Mouse (Mus musculus) heart, adult 2 months (tissue): ENCODE measurements around the gene Arhgef2. TPM values are rescaled to one million over a fixed set of nuclear protein-coding genes. Genes with fewer than 3 reads are reported as not detected.

Experiments
- DNase-seq, 2 experiments: peaks; one replicate each; pipeline ENCODE4 v3.0.0; 2021
- H3K27ac ChIP-seq: fragments of 200-600 bp; 2 replicates; pipeline ENCODE4 v1.8.1; 2022
- H3K27me3 ChIP-seq: fragments of 200-500 bp; 2 replicates; pipeline ENCODE4 v1.6.1; 2012; ENCODE audit warnings: mild to moderate bottlenecking, low read length, inconsistent platforms, mixed read lengths; ENCODE audit not compliant: control insufficient read depth, insufficient read depth
- H3K36me3 ChIP-seq: fragments of 200-500 bp; 2 replicates; pipeline ENCODE4 v1.6.1; 2012; ENCODE audit warnings: low read length, inconsistent platforms; ENCODE audit not compliant: control insufficient read depth, insufficient read depth
- H3K4me1 ChIP-seq: fragments of 200-500 bp; 2 replicates; pipeline ENCODE4 v1.6.1; 2011; ENCODE audit warnings: low read length; ENCODE audit not compliant: control insufficient read depth, insufficient read depth
- H3K4me3 ChIP-seq: fragments of 200-600 bp; 2 replicates; pipeline ENCODE4 v1.8.1; 2022
- H3K79me2 ChIP-seq: fragments of 200-500 bp; replicated peaks from 2 replicates; pipeline ENCODE4 v1.6.1; 2012; ENCODE audit warnings: mild to moderate bottlenecking, inconsistent platforms, low read length, moderate library complexity, mixed read lengths; ENCODE audit not compliant: control insufficient read depth, insufficient read depth
- H3K9ac ChIP-seq: fragments of 200-500 bp; 2 replicates; pipeline ENCODE4 v1.6.1; 2012; ENCODE audit warnings: low read depth, mild to moderate bottlenecking, control low read depth, inconsistent platforms, low read length, mixed read lengths
- CTCF ChIP-seq: fragments of 200-600 bp; IDR thresholded peaks from 2 replicates; pipeline ENCODE4 v1.8.1; 2022; ENCODE audit warnings: antibody characterized with exemption, mild to moderate bottlenecking, moderate library complexity
- EP300 ChIP-seq: fragments of 200-500 bp; IDR thresholded peaks from 2 replicates; pipeline ENCODE4 v1.6.1; 2011; ENCODE audit warnings: low read depth, low read length, control low read depth; ENCODE audit not compliant: insufficient read depth
- POLR2A ChIP-seq: fragments of 200-500 bp; IDR thresholded peaks from 2 replicates; pipeline ENCODE4 v1.6.1; 2011; ENCODE audit warnings: mild to moderate bottlenecking, low read depth, low read length, control low read depth; ENCODE audit not compliant: insufficient read depth
- WGBS: fragments of 180-500 bp; shearing (Covaris S2); methylation state at CpG from one replicate; pipeline ENCODE4 v1.1.7; 2018; 5-methylcytosine and 5-hydroxymethylcytosine counted together
- intact Hi-C: fragments of 180-260 bp; cut with DNase I; formaldehyde crosslinking; loops from one replicate; pipeline ENCODE4 v1.15.1; 2025
- polyA plus RNA-seq: library from polyadenylated mRNA; depleted of rRNA; stranded (reverse); fragments of >200 nt; gene quantifications from 2 replicates; pipeline ENCODE4 v1.2.3, GENCODE M21; 2012
- total RNA-seq, 2 experiments: library from RNA; stranded (reverse); gene quantifications; 2 replicates each; pipeline ENCODE4 v1.2.3; 2021

The Arhgef2 gene
- total and polyA plus RNA-seq, 3 experiments, result 37.3 to 51.0 (median 37.5) TPM

DNA sequence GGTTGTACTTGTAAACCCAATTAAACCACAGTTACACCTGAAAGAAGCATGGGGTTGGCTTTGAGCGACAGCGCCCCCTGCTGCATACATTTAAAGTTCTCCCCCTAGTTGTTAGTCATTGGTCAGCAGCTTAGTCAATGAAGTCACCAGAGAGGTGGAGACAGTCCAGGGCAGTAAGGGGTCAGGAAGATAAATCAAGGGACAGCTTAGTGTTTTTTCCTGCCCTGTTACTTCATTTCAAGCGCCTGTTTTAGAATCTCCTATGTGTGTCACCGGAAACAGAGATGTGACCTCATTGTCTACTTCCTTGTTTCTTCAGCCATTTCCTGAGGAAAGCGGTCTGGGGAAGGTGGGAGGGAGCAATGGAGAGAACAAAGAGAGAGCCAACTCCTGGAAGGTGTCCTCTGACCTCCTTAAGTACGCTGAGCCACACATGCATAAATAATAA, 2.0 kb upstream of the Arhgef2 start:
- no peaks in the 10 kb centered on the region for H3K27me3 ChIP-seq
- WGBS, result 14% methylated on average over 6 of the region's 6 CpGs
- no peak overlapping the region for H3K9ac ChIP-seq
- no peak overlapping the region for H3K4me3 ChIP-seq
- peak overlapping the region; percentile 65 for H3K27ac ChIP-seq
- H3K4me1 ChIP-seq, result peaks cover 3% of the 10 kb centered on the region
- TF ChIP-seq POLR2A (no peak), CTCF (peak; percentile 93), EP300 (0 out of 2 replicates have a peak, but pooled peaks have one; percentile 31)
- H3K79me2 ChIP-seq, result no peaks in the 10 kb centered on the region
- intact Hi-C loops, result no loop called here
- H3K36me3 ChIP-seq, result no peaks in the 10 kb centered on the region
- peak; percentile 75 to 76 for DNase-seq

DNA sequence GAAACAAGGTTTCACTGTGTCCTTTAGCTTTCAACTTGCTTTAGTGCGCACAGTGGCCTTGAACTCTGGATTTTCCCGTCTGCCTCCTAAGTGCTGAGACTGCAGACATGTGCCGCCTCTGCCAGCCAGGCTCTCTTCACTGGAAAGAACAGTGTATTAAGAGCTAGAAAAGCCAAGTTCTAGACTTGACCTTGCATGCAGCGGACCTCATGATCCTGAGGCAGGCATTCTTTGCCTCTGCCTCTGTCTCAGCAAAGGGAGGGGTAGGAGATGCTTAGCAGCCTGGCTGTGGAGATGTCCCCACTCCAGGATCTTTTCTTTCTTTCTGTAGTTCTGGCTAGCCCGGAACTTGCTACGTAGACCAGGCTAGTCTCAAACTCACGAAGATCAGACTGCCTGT, 903 bp upstream of the Arhgef2 start:
- intact Hi-C loops, result no loop called here
- Histone ChIP-seq H3K4me3 (no peak overlapping the region), H3K4me1 (peaks cover 4% of the 10 kb centered on the region), H3K27ac (no peak overlapping the region), H3K27me3 (no peaks in the 10 kb centered on the region), H3K9ac (no peak overlapping the region), H3K79me2 (no peaks in the 10 kb centered on the region), H3K36me3 (no peaks in the 10 kb centered on the region)
- WGBS, result 92% methylated on average over 7 of the region's 7 CpGs
- TF ChIP-seq CTCF (no peak), EP300 (no peak), POLR2A (no peak)
- no peak for DNase-seq

DNA sequence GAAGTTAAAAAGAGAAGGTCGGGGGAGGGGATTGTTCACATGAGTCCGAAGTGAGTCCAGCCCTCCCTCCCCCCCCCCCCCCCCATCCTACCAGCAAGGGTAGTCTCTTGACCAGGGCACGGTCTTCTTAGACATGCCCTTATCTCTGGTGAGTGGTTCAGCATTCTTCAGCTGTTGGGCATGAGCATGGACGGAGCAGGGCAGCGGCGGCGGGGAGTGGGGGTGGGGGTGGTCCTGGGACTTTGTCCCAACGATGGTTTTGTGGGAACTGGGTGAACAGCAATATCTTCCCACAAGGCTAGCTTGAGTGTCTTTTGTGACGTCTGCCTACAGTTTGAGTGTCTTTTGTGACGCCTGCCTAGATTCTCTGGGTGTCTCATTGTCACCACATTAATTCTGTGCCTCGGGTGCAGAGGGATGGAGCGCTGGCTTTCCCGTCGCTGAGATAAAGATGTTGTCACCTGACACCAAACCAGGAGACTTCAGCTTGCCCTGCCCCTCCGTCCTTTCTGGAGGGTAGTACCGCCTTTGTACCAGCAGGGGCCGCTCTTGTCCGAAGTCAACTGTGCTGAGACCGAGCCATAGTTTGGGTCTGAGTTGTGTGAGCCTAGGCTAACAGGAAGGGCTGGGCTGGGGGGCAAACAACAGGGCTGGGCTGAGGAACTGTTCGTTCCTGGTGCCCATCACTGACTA, 1.4 kb downstream of the Arhgef2 start:
- Histone ChIP-seq H3K4me1 (peaks cover 4% of the 10 kb centered on the region), H3K36me3 (no peaks in the 10 kb centered on the region), H3K9ac (peak overlapping the region; percentile 58), H3K4me3 (peak overlapping the region; percentile 41), H3K27me3 (no peaks in the 10 kb centered on the region), H3K79me2 (no peaks in the 10 kb centered on the region), H3K27ac (peak overlapping the region; percentile 83)
- TF ChIP-seq POLR2A (peak; percentile 37; the same call in 1 of the 2 replicates), EP300 (peak; percentile 97), CTCF (no peak; the same call in 1 of the 2 replicates)
- DNase-seq, result peak; percentile 89 to 93
- intact Hi-C loops, result loop anchor here (1.0 to 2.0 kb wide), 3 partner anchors 16 to 33 kb away; no protein-coding TSS in a partner anchor
- under 1% methylated on average over 20 of the region's 20 CpGs for WGBS

DNA sequence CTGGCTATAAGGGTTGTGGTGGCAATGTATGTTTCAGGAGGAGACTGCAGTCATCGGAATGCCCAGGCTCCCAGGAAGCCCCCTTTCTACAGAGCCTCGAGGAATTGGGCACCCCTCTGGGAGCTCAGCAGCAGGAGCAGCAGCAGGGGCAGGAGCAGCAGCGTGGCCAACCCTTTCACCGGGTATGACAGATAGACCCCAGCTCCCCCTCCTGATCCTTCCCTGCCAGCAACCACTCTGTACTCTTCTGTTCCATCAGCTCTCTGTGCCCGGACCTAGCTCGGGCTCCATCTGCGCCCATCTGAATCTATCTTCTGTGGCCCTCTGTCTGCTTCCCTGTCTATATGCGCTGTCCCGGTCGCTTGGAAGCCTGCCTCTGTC, 2.0 kb downstream of the Arhgef2 start:
- Histone ChIP-seq H3K36me3 (no peaks in the 10 kb centered on the region), H3K9ac (peak overlapping the region; percentile 58), H3K27ac (peak overlapping the region; percentile 83), H3K4me3 (peak overlapping the region; percentile 41), H3K27me3 (no peaks in the 10 kb centered on the region), H3K79me2 (no peaks in the 10 kb centered on the region), H3K4me1 (peaks cover 4% of the 10 kb centered on the region)
- WGBS, result 22% methylated on average over 10 of the region's 10 CpGs
- TF ChIP-seq EP300, result no peak
- TF ChIP-seq POLR2A, result no peak
- no peak for TF ChIP-seq CTCF
- DNase-seq, result no peak
- intact Hi-C loops, result loop anchor here (1.0 to 2.0 kb wide), 3 partner anchors 15 to 33 kb away; no protein-coding TSS in a partner anchor

DNA sequence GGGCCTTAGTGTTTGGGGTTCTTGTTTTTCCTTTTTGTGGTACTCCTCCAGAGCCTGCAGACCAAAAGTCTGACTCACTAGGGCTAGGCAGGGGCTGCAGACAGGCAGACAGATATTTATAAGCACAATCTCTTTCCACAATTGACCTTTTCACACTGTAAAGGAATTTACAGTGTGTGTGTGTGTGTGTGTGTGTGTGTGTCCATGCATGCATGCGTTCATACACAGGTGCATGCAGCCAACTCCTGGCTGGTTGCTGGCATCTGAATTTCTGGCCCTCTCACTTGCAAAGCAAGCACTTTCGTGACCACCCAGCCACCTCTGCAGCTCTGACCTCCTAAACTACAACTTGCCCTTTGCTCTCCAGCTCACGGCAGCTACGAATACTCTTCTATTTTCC, 3.3 kb downstream of the Arhgef2 start:
- no peak for DNase-seq

DNA sequence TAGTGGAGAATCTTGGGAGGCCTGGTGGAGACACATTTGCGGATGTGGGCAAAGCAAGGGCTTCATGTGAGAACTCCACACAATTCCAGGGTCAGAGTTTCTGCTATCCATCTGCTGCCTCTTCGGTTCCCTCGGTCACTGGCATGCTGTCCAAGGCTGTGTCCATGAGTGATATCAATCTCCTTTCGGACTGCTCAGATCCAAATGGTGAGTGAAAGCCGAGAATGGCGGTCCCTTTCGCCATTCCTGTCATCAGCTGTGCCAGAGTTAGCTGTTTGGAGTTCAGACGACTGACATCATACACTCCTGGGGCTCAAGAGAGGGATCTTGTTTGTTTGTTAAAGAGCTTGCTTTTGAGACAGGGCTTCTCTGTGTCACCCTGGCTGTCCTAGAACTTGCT, 8.7 kb downstream of the Arhgef2 start:
- Histone ChIP-seq H3K79me2 (no peaks in the 10 kb centered on the region), H3K36me3 (no peaks in the 10 kb centered on the region; the same call in 1 of the 2 replicates), H3K9ac (no peak overlapping the region), H3K4me1 (peaks cover 13% of the 10 kb centered on the region), H3K27ac (no peak overlapping the region; the same call in 1 of the 2 replicates), H3K27me3 (no peaks in the 10 kb centered on the region), H3K4me3 (no peak overlapping the region)
- no peak for TF ChIP-seq POLR2A
- TF ChIP-seq EP300, result no peak
- TF ChIP-seq CTCF, result no peak
- no peak for DNase-seq
- 79% methylated on average over 8 of the region's 8 CpGs for WGBS
- intact Hi-C loops, result no loop called here

More for the DNA sequence above, 3.3 kb downstream of the Arhgef2 start:
- Histone ChIP-seq H3K27ac (no peak overlapping the region), H3K4me3 (no peak overlapping the region), H3K4me1 (peaks cover 2% of the 10 kb centered on the region), H3K79me2 (no peaks in the 10 kb centered on the region), H3K9ac (no peak overlapping the region), H3K27me3 (no peaks in the 10 kb centered on the region), H3K36me3 (no peaks in the 10 kb centered on the region)
- WGBS, result 55% methylated on average over 4 of the region's 4 CpGs
- intact Hi-C loops, result no loop called here
- TF ChIP-seq POLR2A, result no peak
- TF ChIP-seq CTCF, result no peak
- TF ChIP-seq EP300, result no peak
